Mouse (Mus musculus): ENCODE results near the gene Dbnl. TPM values are rescaled to one million over a fixed set of nuclear protein-coding genes. Genes with fewer than 3 reads are reported as not detected.

The Dbnl gene
- total and polyA plus RNA-seq, 3 experiments = 58.2 to 79.3 (median 66.6) TPM

DNA sequence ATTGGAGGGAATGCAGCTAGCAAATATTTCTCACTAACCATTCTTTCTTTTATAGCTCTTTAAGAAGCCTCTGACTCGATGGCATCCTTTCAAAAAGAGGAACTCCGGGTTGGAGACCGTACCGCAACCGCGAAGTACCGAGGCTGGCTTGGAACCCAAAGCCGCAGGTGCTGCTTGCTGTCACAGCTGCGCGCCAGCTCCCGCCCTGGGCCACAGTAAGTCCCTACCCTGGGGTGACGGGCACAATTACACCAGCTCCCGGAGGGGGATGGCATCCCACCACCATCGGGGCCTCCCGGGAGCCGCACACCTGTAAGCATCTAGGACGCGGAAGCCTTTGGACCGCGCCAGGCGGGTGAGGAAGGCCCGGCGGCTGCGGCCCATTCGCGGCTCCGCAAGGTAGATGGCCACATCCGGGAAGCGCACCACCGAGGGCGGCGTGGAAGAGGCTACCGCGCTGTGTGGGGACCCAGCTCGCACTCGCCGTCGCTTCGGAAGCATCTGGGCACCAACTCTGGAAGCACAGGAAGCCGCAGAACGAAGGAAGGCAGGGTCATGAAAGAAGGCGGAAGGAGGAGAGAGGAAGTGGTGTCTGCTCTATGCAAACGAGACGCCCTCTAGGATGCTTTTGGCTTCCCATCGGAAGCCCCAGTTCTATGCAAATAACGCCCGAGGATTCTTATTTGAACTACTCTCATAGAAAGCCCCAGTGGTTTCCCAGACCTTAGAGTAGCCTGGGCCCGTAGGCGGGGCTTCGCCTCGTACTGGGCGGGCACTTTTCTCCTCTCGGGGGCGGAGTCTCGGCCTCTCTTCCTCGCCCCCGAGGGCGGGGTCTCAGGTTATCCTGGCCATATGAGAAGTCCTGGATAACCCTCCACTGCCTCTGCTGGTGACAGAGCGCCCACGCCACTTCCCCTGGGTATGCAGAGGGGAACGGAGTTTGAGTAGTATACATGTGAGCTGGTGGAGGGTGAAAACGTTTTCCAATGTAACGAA is 49.3 kb downstream of the Dbnl start, which contains the start of gene Polm:
Polm (minus strand) TSS at position 766 of the 996 bp plus-strand sequence.
- DNase-seq = peak; percentile 96

DNA sequence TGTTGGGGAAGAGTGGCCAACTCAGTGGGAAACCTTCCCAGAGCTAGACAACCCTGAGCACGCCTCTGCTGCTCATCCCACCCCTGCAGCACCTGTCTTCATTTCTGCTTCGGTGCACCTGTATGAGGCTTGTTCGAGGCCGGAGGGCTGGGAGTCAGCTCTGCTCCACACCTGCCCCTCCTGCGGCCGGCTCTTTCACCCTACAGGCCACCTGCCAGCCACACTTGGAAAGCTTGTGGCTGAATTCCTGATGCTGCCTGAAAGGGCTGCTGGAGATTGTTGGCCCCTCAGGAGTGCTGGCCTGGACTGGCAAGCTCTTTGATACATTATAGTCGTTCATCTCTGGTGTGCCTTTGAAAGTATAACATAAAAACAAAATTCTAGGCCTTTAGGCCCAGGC is 52.1 kb downstream of the Dbnl start:
- DNase-seq = no peak

DNA sequence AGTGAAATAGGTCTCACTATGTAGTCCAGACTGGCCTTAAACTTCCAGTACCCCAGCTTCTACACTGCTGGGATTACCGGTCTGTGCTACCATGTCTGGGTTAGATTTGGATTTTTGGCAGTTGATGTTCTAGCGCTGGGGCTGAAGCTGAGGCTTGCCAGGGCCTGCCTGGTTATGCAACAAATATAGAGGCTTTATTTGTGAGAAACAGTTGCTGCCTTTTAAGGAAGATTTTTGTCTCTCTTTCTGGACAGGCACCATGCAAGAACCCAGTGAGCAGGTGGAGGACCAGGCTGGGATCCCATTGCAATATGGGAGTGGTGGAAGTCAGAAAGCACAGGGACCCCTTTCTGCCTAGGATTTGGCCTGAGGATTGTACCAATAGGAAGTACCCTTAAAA is 53.5 kb downstream of the Dbnl start:
- DNase-seq = no peak

DNA sequence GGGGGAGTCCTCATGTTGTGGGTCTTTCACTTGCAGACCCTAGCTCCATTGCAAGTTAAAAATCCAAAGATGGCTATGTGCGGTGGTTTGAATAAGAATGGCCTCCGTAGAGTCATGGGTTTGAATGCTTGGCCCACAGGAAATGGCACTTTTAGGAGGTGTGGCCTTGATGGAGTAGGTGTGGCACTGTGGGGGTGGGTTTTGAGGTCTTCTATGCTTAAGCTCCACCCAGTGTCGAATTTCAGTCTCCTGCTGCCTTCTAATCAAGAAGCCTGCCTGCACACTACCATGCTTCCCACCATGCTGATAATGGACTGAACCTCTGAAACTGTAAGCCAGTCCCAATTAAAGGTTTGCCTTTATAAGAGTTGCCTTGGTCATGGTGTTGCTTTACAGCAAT is 54.8 kb downstream of the Dbnl start:
- DNase-seq = no peak

DNA sequence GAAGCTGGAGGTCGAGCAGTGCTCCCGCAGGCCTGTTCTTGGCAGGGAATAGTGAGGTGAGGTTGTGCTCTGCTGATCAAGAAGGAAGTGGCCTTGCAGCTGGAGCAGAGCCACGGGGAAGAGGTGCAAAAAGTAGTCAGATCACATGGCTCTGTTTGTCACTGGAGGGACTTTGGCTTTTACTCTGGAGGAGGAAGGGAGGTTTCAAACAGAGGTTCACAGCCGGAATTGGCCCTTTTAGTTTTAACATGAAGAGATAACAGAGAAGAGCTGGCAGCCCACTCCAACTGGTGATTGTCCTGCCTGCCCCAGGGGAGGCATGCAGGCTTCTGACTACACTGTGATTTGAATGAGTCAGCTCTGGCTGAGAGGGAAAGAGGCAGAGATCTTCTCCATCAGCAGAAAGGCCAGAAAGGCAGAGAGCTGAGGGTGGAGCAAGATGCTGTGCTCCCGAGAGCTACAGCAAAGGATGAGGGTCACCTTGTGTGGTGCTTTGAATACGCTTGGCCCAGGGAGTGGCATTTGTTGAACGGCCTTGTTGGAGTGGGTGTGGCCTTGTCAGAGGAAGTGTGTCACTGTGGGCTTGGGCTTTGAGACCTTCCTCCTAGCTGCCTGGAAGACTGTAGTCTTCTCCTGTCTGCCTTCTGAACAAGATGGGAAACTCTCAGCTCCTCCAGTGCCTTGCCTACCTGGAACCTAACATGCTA is 58.5 kb downstream of the Dbnl start:
- peak; percentile 73 for DNase-seq

DNA sequence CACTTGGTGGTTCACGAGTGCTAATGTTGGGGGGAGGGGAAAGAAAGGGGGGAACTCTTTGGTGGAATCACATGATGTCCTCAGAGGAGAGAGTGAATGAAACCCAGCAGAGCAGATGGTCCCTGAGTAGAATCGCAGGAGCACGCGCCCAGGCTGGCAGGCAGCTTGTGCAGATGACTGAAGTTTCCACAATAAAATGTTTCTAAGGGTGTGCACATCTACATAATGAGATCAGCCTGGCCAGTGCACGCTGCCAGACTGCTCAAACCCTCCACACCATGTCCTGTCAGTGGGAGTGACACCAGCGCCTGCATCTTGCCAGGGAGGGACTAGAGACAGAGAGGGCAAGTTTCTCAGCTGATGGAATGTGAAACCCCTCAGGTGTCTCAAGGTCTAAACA is 60.5 kb downstream of the Dbnl start:
- DNase-seq = no peak

DNA sequence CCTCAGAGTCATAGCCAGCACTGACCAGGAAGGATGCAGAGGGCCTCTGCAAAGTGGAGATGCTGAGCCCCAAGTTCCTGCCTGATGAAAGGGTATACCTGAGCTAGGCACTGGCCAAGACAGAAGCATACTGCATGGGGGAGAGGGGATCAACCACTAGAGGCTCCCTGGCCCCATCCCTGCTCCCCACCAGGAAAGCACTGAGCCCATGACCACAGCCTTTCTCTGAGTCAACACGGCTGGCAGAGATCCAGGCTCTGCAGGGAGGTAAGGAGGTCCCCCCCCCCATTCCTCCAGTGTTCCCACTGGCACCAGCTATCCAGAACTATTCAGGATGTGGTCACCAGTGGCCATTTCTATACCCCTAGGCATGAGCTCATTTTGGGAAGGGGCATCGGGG is 61.0 kb downstream of the Dbnl start:
- DNase-seq = no peak

DNA sequence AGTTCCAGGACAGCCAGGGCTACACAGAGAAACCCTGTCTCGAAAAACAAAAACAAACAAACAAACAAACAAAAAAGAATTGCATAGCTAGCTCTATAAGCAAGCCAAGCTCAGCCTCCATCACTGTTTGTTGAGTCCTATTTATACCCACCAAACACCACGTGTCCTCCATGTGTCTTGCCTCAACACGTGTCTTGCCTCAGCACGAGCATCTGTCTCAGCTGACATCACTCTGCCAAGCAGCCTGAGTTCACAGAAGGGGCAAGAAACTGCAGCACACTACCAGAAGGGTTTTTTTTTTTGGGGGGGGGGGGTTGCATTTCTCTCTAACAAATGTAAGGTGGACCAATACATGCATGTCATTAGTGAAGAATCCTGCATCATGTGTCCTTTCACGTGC is 62.2 kb downstream of the Dbnl start:
- no peak for DNase-seq

Other genes with a start within 250 kb of the Dbnl start
- gene Ccdc117, start 246.3 kb upstream of the Dbnl start, total RNA-seq (2021) = 10 to 100 TPM; 19.5 to 32.0 TPM
- 5.0 and 6.5 TPM in 2 replicates for gene Ccdc117, start 246.3 kb upstream of the Dbnl start, polyA plus RNA-seq (2012; rRNA removed)
- not detected for gene Ankrd36, start 218.8 kb upstream of the Dbnl start, total RNA-seq (2021)
- not detected in 2 replicates for gene Ankrd36, start 218.8 kb upstream of the Dbnl start, polyA plus RNA-seq (2012; rRNA removed)
- 100 to 1,000 TPM; 137 to 178 TPM for gene Mrps24, start 72.8 kb upstream of the Dbnl start, total RNA-seq (2021)
- 740 and 796 TPM in 2 replicates for gene Mrps24, start 72.8 kb upstream of the Dbnl start, polyA plus RNA-seq (2012; rRNA removed)
- 10 to 100 TPM; 63.8 to 65.2 TPM for gene Urgcp, start 26.1 kb upstream of the Dbnl start, total RNA-seq (2021)
- gene Urgcp, start 26.1 kb upstream of the Dbnl start, polyA plus RNA-seq (2012; rRNA removed) = 30.6 and 34.0 TPM in 2 replicates
- not detected for gene Pgam2, start 15.2 kb downstream of the Dbnl start, total RNA-seq (2021)
- gene Pgam2, start 15.2 kb downstream of the Dbnl start, polyA plus RNA-seq (2012; rRNA removed) = not detected in 2 replicates
- gene Polm, start 49.5 kb downstream of the Dbnl start, total RNA-seq (2021) = 1 to 10 TPM; 5.6 to 7.6 TPM
- gene Polm, start 49.5 kb downstream of the Dbnl start, polyA plus RNA-seq (2012; rRNA removed) = 28.5 and 28.7 TPM in 2 replicates
- 100 to 1,000 TPM; 390 to 452 TPM for gene Aebp1, start 73.5 kb downstream of the Dbnl start, total RNA-seq (2021)
- gene Aebp1, start 73.5 kb downstream of the Dbnl start, polyA plus RNA-seq (2012; rRNA removed) = 526 and 692 TPM in 2 replicates
- gene Pold2, start 89.8 kb downstream of the Dbnl start, total RNA-seq (2021) = 10 to 100 TPM; 38.1 to 51.8 TPM
- 192 and 223 TPM in 2 replicates for gene Pold2, start 89.8 kb downstream of the Dbnl start, polyA plus RNA-seq (2012; rRNA removed)
- gene Myl7, start 110.3 kb downstream of the Dbnl start, total RNA-seq (2021) = not detected
- 0.47 TPM in 1 of 2 replicates, not detected in the other for gene Myl7, start 110.3 kb downstream of the Dbnl start, polyA plus RNA-seq (2012; rRNA removed)
- 1 to 10 TPM; 2.5 to 3.7 TPM for gene Gck, start 161.6 kb downstream of the Dbnl start, total RNA-seq (2021)
- 1.2 and 2.2 TPM in 2 replicates for gene Gck, start 161.6 kb downstream of the Dbnl start, polyA plus RNA-seq (2012; rRNA removed)
- 10 to 100 TPM; 70.9 to 73.8 TPM for gene Ykt6, start 167.2 kb downstream of the Dbnl start, total RNA-seq (2021)
- 34.0 and 39.4 TPM in 2 replicates for gene Ykt6, start 167.2 kb downstream of the Dbnl start, polyA plus RNA-seq (2012; rRNA removed)